Mouse (Mus musculus) heart, embryonic 15.5 days (tissue): ENCODE data around the gene Clic3. TPM values are rescaled to one million over a fixed set of nuclear protein-coding genes. Genes with fewer than 3 reads are reported as not detected.

Experiments
- ATAC-seq: fragments of 200-750 bp; cut with Nextera tagmentation; replicated peaks from 2 replicates; pipeline ENCODE4 v1.8.0; 2017; ENCODE audit warnings: low read depth, moderate TSS enrichment; ENCODE audit not compliant: insufficient number of reproducible peaks, insufficient read depth, low FRiP score
- H3K27ac ChIP-seq: fragments of 300-500 bp; sonication (generic); 2 replicates; pipeline ENCODE4 v1.5.1; 2015; ENCODE audit warnings: mild to moderate bottlenecking, inconsistent platforms
- H3K27me3 ChIP-seq: fragments of 300-500 bp; sonication (generic); 2 replicates; pipeline ENCODE4 v1.6.1; 2015; ENCODE audit warnings: inconsistent platforms
- H3K36me3 ChIP-seq: fragments of 300-500 bp; sonication (generic); 2 replicates; pipeline ENCODE4 v1.6.1; 2015; ENCODE audit warnings: mild to moderate bottlenecking, inconsistent platforms
- H3K4me1 ChIP-seq: fragments of 300-500 bp; sonication (generic); replicated peaks from 2 replicates; pipeline ENCODE4 v1.6.1; 2015; ENCODE audit warnings: inconsistent platforms
- H3K4me2 ChIP-seq: fragments of 300-500 bp; sonication (generic); 2 replicates; pipeline ENCODE4 v1.6.1; 2015; ENCODE audit warnings: inconsistent platforms, mild to moderate bottlenecking, moderate library complexity
- H3K4me3 ChIP-seq: fragments of 300-500 bp; sonication (generic); 2 replicates; pipeline ENCODE4 v1.5.1; 2015; ENCODE audit warnings: mild to moderate bottlenecking, inconsistent platforms
- H3K9ac ChIP-seq: fragments of 300-500 bp; sonication (generic); 2 replicates; pipeline ENCODE4 v1.6.1; 2015; ENCODE audit warnings: mild to moderate bottlenecking, inconsistent platforms
- H3K9me3 ChIP-seq: fragments of 300-500 bp; sonication (generic); replicated peaks from 2 replicates; pipeline ENCODE4 v1.6.1; 2016; ENCODE audit warnings: inconsistent platforms
- WGBS: fragments of 180-500 bp; shearing (Covaris S2); methylation state at CpG from one replicate; pipeline ENCODE4 v1.1.7; 2015; ENCODE audit warnings: mixed read lengths; 5-methylcytosine and 5-hydroxymethylcytosine counted together
- polyA plus RNA-seq: library from polyadenylated mRNA; unstranded; fragments of >200 nt; fragmentation: Nextera tagmentation; extraction: Ambion mirVana; gene quantifications from 2 replicates; pipeline ENCODE4 v1.2.1, GENCODE M21; 2015

Gene Clic3
- polyA plus RNA-seq, 1 experiment from 2014 or later, result 6.1 TPM

DNA sequence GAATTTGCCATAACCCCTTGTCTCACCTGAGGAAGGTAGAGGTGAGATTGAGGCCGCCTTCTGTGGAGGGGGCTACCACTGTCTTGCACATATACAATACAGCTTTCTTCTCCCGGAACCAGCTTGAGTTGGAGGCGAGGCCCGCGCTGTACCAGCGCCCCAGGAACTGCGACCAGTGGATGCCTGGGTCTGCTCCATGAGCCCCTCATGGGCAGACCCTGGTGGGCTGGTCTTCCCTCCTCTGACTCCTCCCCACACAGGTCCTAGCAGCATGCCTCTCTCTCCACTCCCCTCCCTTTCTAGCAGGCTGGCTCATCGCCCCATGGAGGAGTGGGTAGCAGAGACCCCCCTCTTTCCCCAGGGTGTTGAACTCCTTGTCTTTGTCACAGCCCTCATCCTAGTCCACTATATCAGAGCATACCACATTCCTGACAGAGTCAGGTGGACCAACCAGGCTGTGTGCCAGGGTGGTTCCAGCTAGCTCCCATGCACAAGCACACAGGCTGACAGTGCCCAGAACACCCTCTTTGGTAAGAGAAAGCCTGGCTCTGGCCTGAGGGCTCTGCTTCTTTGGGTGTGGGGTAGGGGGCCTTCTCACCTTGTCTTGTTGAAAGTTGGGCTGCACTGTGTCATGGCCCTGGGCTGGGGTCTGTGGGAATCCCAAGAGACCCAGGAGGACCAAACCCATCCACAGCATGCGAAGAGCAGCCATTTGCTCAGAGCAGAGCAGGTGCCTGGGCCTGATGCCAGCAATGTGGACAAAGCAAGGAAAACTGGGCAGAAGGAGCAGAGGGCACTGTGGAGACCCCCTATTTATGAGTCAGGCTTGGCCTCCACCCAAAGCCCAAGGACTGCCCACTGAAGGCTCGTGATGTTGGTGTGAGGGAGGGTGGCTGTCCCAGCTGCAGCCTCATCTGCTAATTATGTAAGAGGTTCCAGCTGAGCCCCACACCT, 12.6 kb downstream of the Clic3 start:
- Histone ChIP-seq H3K4me1 (peaks cover 38% of the 10 kb centered on the region), H3K27ac (peak overlapping the region; percentile 96), H3K27me3 (no peaks in the 10 kb centered on the region), H3K4me3 (peak overlapping the region; percentile 3), H3K36me3 (no peaks in the 10 kb centered on the region), H3K4me2 (peak overlapping the region; percentile 40), H3K9ac (0 out of 2 replicates have a peak overlapping the region, but pooled peaks have one; percentile 18), H3K9me3 (no peaks in the 10 kb centered on the region)
- 68% methylated on average over 10 of the region's 10 CpGs for WGBS
- ATAC-seq, result peak; percentile 87

DNA sequence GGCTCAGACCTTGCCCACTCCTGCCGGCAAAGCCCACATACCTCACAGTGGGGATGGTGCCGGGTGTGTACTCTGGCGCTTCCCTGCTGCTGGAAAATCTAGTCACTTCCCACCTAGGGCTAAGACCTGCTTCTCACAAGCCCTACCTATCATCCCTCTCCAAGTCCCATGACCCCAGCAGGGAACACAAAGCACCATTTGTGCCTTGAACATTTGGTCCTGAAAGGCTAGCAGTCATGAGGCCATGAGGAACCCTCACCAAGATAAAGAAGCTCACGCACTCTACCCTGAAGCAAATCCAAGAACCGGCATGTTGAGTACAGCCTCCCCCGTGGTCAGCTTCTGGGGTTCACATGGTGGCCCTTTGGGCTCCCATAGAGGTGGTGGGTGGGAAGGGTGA, 13.3 kb downstream of the Clic3 start, which contains the start of gene Ptgds:
Ptgds (minus strand) TSS at position 78 of the 400 bp plus-strand sequence.
- Histone ChIP-seq H3K9ac (0 out of 2 replicates have a peak within 1 kb of the TSS, but pooled peaks have one; percentile 18), H3K27me3 (no peaks in the 10 kb centered on the region), H3K27ac (peak within 1 kb of the TSS; percentile 96), H3K4me2 (peak within 1 kb of the TSS; percentile 40), H3K36me3 (no peaks in the 10 kb centered on the region), H3K4me1 (peaks cover 38% of the 10 kb centered on the region), H3K9me3 (no peaks in the 10 kb centered on the region), H3K4me3 (peak within 1 kb of the TSS; percentile 3)
- ATAC-seq, result no peak
- WGBS, result 24% methylated on average over 6 of the region's 6 CpGs

DNA sequence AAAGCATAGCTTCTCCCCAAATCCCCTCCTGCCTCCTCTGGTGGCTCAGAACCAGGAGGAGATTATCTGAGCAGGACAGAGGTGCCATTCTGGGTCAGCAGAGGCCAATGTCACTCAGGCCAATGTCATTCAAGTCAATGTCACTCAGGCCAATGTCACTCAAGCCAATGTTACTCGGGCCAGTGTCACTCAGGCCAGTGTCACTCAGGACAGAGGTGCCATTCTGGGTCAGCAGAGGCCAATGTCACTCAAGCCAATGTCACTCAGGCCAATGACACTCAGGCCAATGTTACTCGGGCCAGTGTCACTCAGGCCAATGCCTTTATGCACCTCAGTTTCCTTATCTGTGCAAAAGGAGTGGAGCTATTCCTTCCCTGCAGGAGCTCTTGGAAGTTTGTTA, 15.9 kb downstream of the Clic3 start:
- ATAC-seq, result no peak
- no peaks in the 10 kb centered on the region for H3K9me3 ChIP-seq
- WGBS, result 67% methylated on average over 2 of the region's 2 CpGs
- H3K9ac ChIP-seq, result no peak overlapping the region
- peaks cover 28% of the 10 kb centered on the region for H3K4me1 ChIP-seq
- no peak overlapping the region for H3K4me2 ChIP-seq
- no peaks in the 10 kb centered on the region for H3K36me3 ChIP-seq
- no peak overlapping the region for H3K27ac ChIP-seq
- no peaks in the 10 kb centered on the region for H3K27me3 ChIP-seq
- H3K4me3 ChIP-seq, result no peak overlapping the region

DNA sequence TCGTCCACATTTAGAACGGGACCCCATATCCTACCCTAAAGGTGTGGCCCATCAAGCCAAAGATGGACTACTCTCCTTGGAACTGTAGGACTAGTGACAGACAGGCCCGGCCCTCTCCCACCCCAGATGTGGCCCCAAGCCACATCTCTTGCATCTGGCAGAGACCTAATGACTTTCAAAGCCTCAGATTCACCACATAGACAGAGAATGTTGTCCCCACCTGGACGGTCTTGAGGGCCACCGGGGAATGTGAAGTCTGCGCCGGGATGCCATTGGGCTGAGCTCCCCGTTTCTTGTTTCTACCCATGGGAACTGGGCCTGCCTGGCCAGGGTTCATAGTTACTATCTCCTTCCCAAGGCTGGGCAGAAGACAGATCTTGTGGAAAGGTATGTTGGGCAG, 20.9 kb downstream of the Clic3 start:
- no peak overlapping the region for H3K27ac ChIP-seq
- 79% methylated on average over 8 of the region's 8 CpGs for WGBS

GRCm38 (mm10) chr2:25477967-25478675, 21.5 kb downstream of the Clic3 start:
- 80% methylated on average over 3 of the region's 3 CpGs for WGBS
- H3K9me3 ChIP-seq, result no peaks in the 10 kb centered on the region
- no peak overlapping the region for H3K9ac ChIP-seq
- no peak overlapping the region for H3K4me3 ChIP-seq
- peaks cover 4% of the 10 kb centered on the region; the same call in 1 of the 2 replicates for H3K27me3 ChIP-seq
- H3K36me3 ChIP-seq, result no peaks in the 10 kb centered on the region
- no peak overlapping the region for H3K27ac ChIP-seq
- ATAC-seq, result no peak
- no peaks in the 10 kb centered on the region for H3K4me1 ChIP-seq
- no peak overlapping the region for H3K4me2 ChIP-seq

More for the DNA sequence above, 20.9 kb downstream of the Clic3 start:
- H3K36me3 ChIP-seq, result no peaks in the 10 kb centered on the region
- H3K27me3 ChIP-seq, result peaks cover 4% of the 10 kb centered on the region; the same call in 1 of the 2 replicates
- no peaks in the 10 kb centered on the region for H3K9me3 ChIP-seq
- no peaks in the 10 kb centered on the region for H3K4me1 ChIP-seq
- no peak overlapping the region for H3K4me2 ChIP-seq
- no peak for ATAC-seq
- no peak overlapping the region for H3K4me3 ChIP-seq
- no peak overlapping the region for H3K9ac ChIP-seq

DNA sequence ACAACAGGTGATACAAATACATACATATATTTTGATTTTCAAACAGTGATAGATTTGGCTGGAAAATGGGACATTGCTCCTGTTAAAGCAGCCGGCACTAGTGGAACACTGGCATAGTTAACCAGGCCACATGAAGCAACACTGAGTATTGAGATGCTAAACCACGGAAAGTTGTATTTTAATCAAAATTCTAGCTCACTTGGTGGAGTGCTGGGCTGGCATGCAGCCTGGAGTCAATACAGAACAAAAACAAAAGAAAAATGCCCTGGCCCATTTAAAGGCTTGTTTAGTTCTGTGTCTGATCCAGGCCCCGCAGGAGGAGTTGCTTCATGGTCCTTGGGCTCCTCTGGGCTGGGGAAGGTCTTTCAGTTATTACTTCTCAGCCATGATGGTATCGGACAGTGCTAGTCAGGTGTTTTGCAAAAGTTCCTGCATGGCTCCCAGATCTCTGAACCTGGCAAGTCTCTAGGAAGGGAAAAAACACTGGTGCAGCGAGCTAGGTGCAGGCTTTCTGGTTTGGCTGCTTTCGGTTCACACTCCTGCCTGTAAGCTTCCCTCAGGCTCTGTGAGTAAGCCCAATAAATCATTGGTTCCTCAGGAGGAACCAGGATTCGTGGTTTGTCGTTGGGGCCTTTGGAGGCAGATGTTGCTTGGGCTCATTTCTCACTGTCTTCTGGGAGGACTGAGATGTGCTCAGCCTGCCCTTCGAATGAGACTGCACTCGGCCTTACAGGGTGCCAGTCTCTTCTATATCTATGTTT, 23.1 kb downstream of the Clic3 start:
- WGBS, result 67% methylated on average over 10 of the region's 10 CpGs
- no peak overlapping the region for H3K9ac ChIP-seq
- H3K9me3 ChIP-seq, result no peaks in the 10 kb centered on the region
- ATAC-seq, result no peak
- H3K4me3 ChIP-seq, result no peak overlapping the region
- H3K4me1 ChIP-seq, result no peaks in the 10 kb centered on the region
- H3K36me3 ChIP-seq, result no peaks in the 10 kb centered on the region
- H3K27me3 ChIP-seq, result peaks cover 4% of the 10 kb centered on the region; the same call in 1 of the 2 replicates
- H3K4me2 ChIP-seq, result no peak overlapping the region
- no peak overlapping the region for H3K27ac ChIP-seq

- no peaks in the 10 kb centered on the region for H3K36me3 ChIP-seq
- H3K4me1 ChIP-seq, result no peaks in the 10 kb centered on the region
- H3K27me3 ChIP-seq, result peaks cover 4% of the 10 kb centered on the region; the same call in 1 of the 2 replicates
- no peak overlapping the region for H3K27ac ChIP-seq
- H3K9me3 ChIP-seq, result no peaks in the 10 kb centered on the region
- H3K4me3 ChIP-seq, result no peak overlapping the region
- ATAC-seq, result no peak
- no peak overlapping the region for H3K4me2 ChIP-seq
- no peak overlapping the region for H3K9ac ChIP-seq
- 76% methylated on average over 1 of the region's 1 CpGs for WGBS
These were observed 23.9 kb downstream of the Clic3 start for GRCm38 (mm10) chr2:25480541-25480940.

- no peak overlapping the region for H3K4me3 ChIP-seq
- no peak for ATAC-seq
- no peak overlapping the region for H3K9ac ChIP-seq
- H3K36me3 ChIP-seq, result no peaks in the 10 kb centered on the region
- peaks cover 4% of the 10 kb centered on the region; the same call in 1 of the 2 replicates for H3K27me3 ChIP-seq
- no peak overlapping the region for H3K4me2 ChIP-seq
- no peak overlapping the region for H3K27ac ChIP-seq
- no peaks in the 10 kb centered on the region for H3K4me1 ChIP-seq
- 16% methylated on average over 7 of the region's 7 CpGs for WGBS
- no peaks in the 10 kb centered on the region for H3K9me3 ChIP-seq
These were observed 26.3 kb downstream of the Clic3 start for GRCm38 (mm10) chr2:25482969-25483368.

DNA sequence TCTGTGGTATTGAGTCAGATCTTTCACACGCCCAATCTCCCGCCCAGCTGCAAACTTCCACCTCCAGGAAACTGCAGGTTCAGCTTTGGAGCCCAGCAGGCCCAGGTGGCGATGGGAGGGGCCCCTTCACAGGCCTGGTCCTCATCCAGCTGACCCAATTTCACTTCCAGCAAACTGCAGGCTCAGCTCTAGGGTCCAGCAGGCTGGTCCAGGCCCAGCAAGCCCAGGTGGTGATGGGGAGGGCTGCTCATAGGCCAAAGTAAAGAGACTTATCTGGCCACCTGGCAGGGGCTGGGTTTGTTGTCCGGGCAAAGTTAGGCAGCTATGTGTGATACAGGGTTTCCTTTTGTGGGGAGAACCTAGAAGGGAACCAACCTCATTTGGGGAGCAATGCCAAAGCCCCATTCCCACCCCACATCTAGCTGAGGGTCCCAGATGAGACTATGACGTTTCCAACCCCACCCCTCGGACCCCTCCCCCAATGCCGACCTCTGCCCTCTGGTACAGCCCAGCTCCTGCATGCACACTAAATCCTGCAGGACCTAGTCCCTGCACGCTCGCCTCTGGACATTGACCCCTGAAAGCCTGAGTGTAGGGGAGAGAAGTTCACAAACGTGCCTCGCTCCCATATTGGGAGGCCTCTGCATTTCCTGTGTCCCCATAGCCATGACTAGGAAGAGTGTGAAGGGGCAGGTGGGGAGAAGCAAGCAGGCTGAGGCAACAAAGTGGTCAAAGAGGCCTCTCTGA, 28.4 kb downstream of the Clic3 start:
- WGBS, result 58% methylated on average over 11 of the region's 11 CpGs
- H3K9me3 ChIP-seq, result no peaks in the 10 kb centered on the region
- no peak for ATAC-seq
- peaks cover 4% of the 10 kb centered on the region; the same call in 1 of the 2 replicates for H3K27me3 ChIP-seq
- no peaks in the 10 kb centered on the region for H3K36me3 ChIP-seq
- no peak overlapping the region for H3K27ac ChIP-seq
- no peak overlapping the region for H3K4me3 ChIP-seq
- H3K9ac ChIP-seq, result no peak overlapping the region
- no peak overlapping the region for H3K4me2 ChIP-seq
- no peaks in the 10 kb centered on the region for H3K4me1 ChIP-seq

DNA sequence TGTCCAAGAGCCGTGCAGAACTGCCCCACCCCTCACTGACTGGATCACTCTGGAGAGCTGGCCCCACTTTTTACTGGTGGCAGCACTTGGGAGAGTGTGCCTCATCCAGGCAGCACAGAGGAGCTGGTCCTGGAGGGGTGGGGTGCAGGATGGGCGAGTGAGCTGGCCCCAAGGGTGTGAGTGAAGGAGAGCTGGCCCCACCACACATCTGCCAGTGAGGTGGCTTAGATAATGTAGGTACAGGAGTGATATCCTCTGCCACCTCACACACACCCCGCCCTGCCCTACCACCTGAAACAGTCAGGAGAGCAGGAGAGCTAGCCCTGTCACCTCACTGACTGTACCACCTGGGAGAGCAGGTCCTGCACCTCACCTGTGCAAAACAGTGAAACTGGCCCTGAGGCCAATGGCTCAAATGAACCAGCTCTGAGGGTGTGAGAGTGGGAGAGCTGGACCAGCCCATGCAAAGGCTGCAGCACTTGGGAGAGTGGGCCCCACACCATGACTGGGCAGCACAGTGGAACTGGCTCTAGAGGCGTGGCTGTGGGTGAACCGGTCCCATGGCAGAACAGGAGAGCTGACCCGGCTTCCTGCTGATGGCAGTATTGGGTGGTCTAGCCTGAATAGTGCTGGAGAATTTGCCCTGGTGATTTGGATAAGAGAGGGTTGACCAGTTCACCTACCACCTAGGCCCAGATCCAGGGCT, 31.5 kb downstream of the Clic3 start:
- Histone ChIP-seq H3K4me2 (no peak overlapping the region), H3K4me3 (no peak overlapping the region), H3K27me3 (no peaks in the 10 kb centered on the region), H3K4me1 (no peaks in the 10 kb centered on the region), H3K9me3 (no peaks in the 10 kb centered on the region), H3K9ac (no peak overlapping the region), H3K27ac (no peak overlapping the region), H3K36me3 (no peaks in the 10 kb centered on the region)
- whole genome bisulfite sequencing, result 78% methylated on average over 6 of the region's 6 CpGs
- ATAC-seq, result no peak
